Mouse (Mus musculus) limb, embryonic 11.5 days (tissue): Measurements from ENCODE around the gene Kdm1b. TPM values are rescaled to one million over a fixed set of nuclear protein-coding genes. Genes with fewer than 3 reads are reported as not detected.

Source experiments
- ATAC-seq: fragments of 200-750 bp; cut with Nextera tagmentation; 2 replicates; pipeline ENCODE4 v1.8.0; 2017; ENCODE audit warnings: low read depth; ENCODE audit not compliant: insufficient number of reproducible peaks, low FRiP score, low TSS enrichment
- DNase-seq: peaks from one replicate; pipeline ENCODE4 v3.0.0-alpha.2; 2015; ENCODE audit warnings: low spot score
- H3K27ac ChIP-seq: fragments of 300-500 bp; sonication (generic); replicated peaks from 2 replicates; pipeline ENCODE4 v1.5.1; 2014; ENCODE audit warnings: low read depth, mild to moderate bottlenecking, low read length
- H3K27me3 ChIP-seq: fragments of 300-500 bp; sonication (generic); 2 replicates; pipeline ENCODE4 v1.6.1; 2014; ENCODE audit warnings: mild to moderate bottlenecking, low read length, mixed read lengths; ENCODE audit not compliant: control insufficient read depth, insufficient read depth
- H3K36me3 ChIP-seq: fragments of 300-500 bp; sonication (generic); 2 replicates; pipeline ENCODE4 v1.6.1; 2014; ENCODE audit warnings: mild to moderate bottlenecking, low read length, moderate library complexity, mixed read lengths; ENCODE audit not compliant: control insufficient read depth, insufficient read depth
- H3K4me1 ChIP-seq: fragments of 300-500 bp; sonication (generic); 2 replicates; pipeline ENCODE4 v1.6.1; 2014; ENCODE audit warnings: low read length, mixed read lengths; ENCODE audit not compliant: control insufficient read depth, insufficient read depth
- H3K4me2 ChIP-seq: fragments of 300-500 bp; sonication (generic); 2 replicates; pipeline ENCODE4 v1.6.1; 2014; ENCODE audit warnings: low read depth, mild to moderate bottlenecking, moderate library complexity; ENCODE audit not compliant: severe bottlenecking
- H3K4me3 ChIP-seq: fragments of 300-500 bp; sonication (generic); 2 replicates; pipeline ENCODE4 v1.5.1; 2014; ENCODE audit warnings: low read depth, low read length
- H3K9ac ChIP-seq: fragments of 300-500 bp; sonication (generic); 2 replicates; pipeline ENCODE4 v1.6.1; 2014; ENCODE audit warnings: mild to moderate bottlenecking, low read length
- H3K9me3 ChIP-seq: fragments of 300-500 bp; sonication (generic); 2 replicates; pipeline ENCODE4 v1.6.1; 2016; ENCODE audit warnings: low read length; ENCODE audit not compliant: control insufficient read depth
- WGBS: fragments of 180-500 bp; shearing (Covaris S2); extraction: QIAGEN DNeasy Blood & Tissue Kit; methylation state at CpG from one replicate; pipeline ENCODE4 v1.1.7; 2014; 5-methylcytosine and 5-hydroxymethylcytosine counted together
- polyA plus RNA-seq: library from polyadenylated mRNA; unstranded; fragments of >200 nt; fragmentation: Nextera tagmentation; extraction: Ambion mirVana; gene quantifications from 2 replicates; pipeline ENCODE4 v1.2.1, GENCODE M21; 2014

Kdm1b gene
- polyA plus RNA-seq, 1 experiment from 2014 or later = 12.4 TPM

- Histone ChIP-seq H3K27ac (no peak overlapping the region), H3K9me3 (no peaks in the 10 kb centered on the region), H3K36me3 (no peaks in the 10 kb centered on the region; the same call in 1 of the 2 replicates), H3K27me3 (no peaks in the 10 kb centered on the region), H3K9ac (no peak overlapping the region), H3K4me2 (no peak overlapping the region), H3K4me3 (no peak overlapping the region), H3K4me1 (0 out of 2 replicates have a peak, but pooled peaks cover 2% of the 10 kb centered on the region)
- no peak for DNase-seq
- WGBS = 95% methylated on average over 10 of the region's 10 CpGs
- no peak for ATAC-seq
Observed at GRCm38 (mm10) chr13:47066516-47066915, 23.2 kb downstream of the Kdm1b start.

- H3K4me2 ChIP-seq = no peak overlapping the region
- 0 out of 2 replicates have a peak, but pooled peaks cover 2% of the 10 kb centered on the region for H3K4me1 ChIP-seq
- no peaks in the 10 kb centered on the region for H3K9me3 ChIP-seq
- 92% methylated on average over 6 of the region's 6 CpGs for WGBS
- no peaks in the 10 kb centered on the region for H3K27me3 ChIP-seq
- ATAC-seq (no peak), DNase-seq (no peak)
- no peak overlapping the region for H3K27ac ChIP-seq
- H3K4me3 ChIP-seq = no peak overlapping the region
- no peak overlapping the region for H3K9ac ChIP-seq
- no peaks in the 10 kb centered on the region; the same call in 1 of the 2 replicates for H3K36me3 ChIP-seq
Observed at GRCm38 (mm10) chr13:47067001-47067400, 23.7 kb downstream of the Kdm1b start.

DNA sequence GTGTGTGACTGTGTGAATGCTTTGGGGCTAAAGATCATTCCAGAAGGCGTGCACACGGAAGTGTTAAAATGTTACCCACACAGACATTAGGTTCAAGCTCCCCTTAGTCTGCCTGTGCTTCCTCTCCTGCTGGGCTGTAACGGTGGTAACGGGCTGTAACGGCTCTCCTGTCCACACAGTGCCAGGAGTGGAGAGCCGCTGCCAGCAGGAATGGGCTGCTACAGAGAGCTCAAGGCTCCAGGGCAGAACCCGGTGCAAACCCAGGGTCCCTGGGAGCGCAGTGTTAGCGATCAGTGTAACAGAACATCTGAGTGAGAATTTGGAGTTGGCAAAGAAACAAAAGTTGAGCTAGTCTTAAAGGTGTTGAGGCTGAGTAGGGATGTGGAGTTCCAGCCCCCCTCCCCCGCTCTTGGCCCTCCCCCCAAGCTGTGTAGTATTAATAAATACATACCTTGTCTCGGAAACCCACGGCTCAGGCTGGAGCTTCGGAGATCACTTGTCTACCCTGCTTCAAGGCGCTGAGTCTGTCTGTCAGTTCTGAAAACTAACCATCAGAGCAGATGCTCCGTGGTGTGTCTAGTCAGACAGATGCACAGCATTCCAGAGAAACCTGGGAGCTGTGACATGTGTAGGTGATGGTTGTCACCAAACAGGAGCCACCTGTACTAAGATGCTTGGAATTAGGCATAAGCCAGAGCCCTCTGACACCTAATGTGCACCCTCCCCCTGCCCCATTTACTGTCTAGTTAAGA lies 27.2 kb downstream of the Kdm1b start:
- no peak for DNase-seq
- H3K27me3 ChIP-seq = no peaks in the 10 kb centered on the region

DNA sequence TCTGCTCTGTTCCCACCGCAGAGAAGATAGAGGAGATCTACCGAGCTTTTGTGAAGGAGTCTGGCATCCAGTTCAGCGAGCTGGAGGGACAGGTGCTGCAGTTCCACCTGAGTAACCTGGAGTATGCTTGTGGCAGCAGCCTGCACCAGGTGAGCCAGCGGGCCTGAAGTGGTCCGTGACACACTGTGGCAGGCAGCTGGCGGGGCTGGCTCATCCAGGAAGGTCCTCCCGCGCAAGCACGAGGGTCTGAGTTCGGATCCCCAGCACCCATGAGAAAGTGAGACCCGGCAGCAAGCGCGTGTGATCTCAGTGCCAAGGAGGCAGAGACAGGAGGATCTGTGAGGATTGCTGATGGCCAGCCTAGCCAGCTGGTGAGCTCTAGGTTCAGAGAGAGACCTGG lies 28.6 kb downstream of the Kdm1b start:
- H3K9me3 ChIP-seq = no peaks in the 10 kb centered on the region
- no peaks in the 10 kb centered on the region for H3K36me3 ChIP-seq
- DNase-seq (no peak), ATAC-seq (no peak)
- H3K4me3 ChIP-seq = no peak overlapping the region
- 0 out of 2 replicates have a peak, but pooled peaks cover 2% of the 10 kb centered on the region for H3K4me1 ChIP-seq
- no peak overlapping the region for H3K27ac ChIP-seq
- H3K9ac ChIP-seq = no peak overlapping the region
- no peaks in the 10 kb centered on the region for H3K27me3 ChIP-seq
- 95% methylated on average over 13 of the region's 13 CpGs for WGBS
- H3K4me2 ChIP-seq = no peak overlapping the region

More for the DNA sequence above, 27.2 kb downstream of the Kdm1b start:
- Histone ChIP-seq H3K4me1 (0 out of 2 replicates have a peak, but pooled peaks cover 2% of the 10 kb centered on the region), H3K4me2 (no peak overlapping the region), H3K4me3 (no peak overlapping the region), H3K9ac (no peak overlapping the region), H3K9me3 (no peaks in the 10 kb centered on the region), H3K36me3 (no peaks in the 10 kb centered on the region), H3K27ac (no peak overlapping the region; the same call in 1 of the 2 replicates)
- WGBS = 73% methylated on average over 15 of the region's 15 CpGs
- ATAC-seq = no peak

DNA sequence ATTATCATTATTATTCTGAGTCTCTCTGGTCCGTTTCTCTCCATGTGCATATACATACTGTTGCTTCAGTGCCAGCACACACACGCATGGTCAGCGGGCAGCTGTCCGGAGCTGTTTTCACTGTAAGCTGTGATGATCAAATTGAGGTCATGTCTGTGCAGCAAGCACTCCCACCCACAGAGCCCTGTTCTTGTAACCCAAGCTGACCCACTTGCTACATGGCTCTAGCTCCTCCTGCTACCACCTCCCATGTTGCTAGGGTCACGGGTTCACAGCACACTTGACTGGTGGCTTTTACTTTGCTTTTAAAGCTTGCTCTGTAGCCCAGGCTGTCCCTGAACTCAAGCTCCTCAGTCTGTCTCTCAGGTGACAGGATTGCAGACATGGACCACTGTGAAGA lies 29.2 kb downstream of the Kdm1b start:
- Histone ChIP-seq H3K4me1 (0 out of 2 replicates have a peak, but pooled peaks cover 2% of the 10 kb centered on the region), H3K9me3 (no peaks in the 10 kb centered on the region), H3K36me3 (no peaks in the 10 kb centered on the region), H3K9ac (no peak overlapping the region), H3K27me3 (no peaks in the 10 kb centered on the region), H3K4me2 (no peak overlapping the region), H3K27ac (no peak overlapping the region), H3K4me3 (no peak overlapping the region)
- WGBS = 92% methylated on average over 5 of the region's 5 CpGs
- DNase-seq (no peak), ATAC-seq (no peak)

DNA sequence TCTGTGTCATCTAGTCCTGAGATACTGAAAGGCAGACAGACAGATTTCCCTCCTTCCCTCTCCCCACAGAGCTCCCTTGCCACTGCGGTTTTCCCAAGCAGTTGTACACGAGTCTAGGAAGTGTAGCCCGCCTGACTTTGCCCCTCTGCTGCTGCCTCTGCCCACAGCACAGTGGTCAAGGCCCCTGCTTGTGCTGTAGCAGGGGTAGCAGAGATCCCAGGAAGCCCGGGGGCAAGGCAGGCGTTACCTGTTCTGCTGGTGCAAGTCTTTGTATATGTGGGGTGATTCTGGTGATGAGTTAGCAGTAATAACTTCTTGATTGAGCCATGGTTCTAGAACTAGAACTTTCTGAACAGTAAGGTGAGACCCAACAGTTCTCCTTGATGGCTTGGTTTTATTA lies 32.9 kb downstream of the Kdm1b start:
- no peaks in the 10 kb centered on the region for H3K9me3 ChIP-seq
- WGBS = 88% methylated on average over 5 of the region's 5 CpGs
- H3K27ac ChIP-seq = no peak overlapping the region
- ATAC-seq = no peak
- H3K4me1 ChIP-seq = no peaks in the 10 kb centered on the region
- H3K27me3 ChIP-seq = no peaks in the 10 kb centered on the region
- no peak overlapping the region for H3K4me3 ChIP-seq
- H3K36me3 ChIP-seq = no peaks in the 10 kb centered on the region
- no peak overlapping the region for H3K9ac ChIP-seq
- no peak for DNase-seq
- no peak overlapping the region for H3K4me2 ChIP-seq

DNA sequence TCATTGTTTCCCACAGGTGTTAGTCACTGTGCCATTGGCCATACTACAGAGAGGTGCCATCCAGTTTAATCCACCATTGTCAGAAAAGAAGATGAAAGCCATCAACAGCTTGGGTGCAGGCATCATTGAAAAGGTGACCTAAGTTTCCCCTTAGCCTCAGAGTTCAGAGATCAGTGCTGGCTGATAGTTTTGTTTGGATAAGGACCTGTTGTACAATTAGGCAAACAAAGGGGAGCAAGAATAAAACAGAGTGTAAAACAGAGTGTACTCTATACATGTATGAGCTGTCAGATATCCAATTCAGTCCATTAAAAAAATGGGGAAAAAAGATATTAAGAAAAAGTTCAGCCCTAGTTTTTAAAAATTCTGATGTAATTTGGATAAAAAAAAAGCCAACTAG lies 34.1 kb downstream of the Kdm1b start:
- Histone ChIP-seq H3K4me3 (no peak overlapping the region), H3K36me3 (no peaks in the 10 kb centered on the region), H3K4me2 (no peak overlapping the region), H3K4me1 (no peaks in the 10 kb centered on the region), H3K27ac (no peak overlapping the region), H3K27me3 (no peaks in the 10 kb centered on the region), H3K9me3 (no peaks in the 10 kb centered on the region), H3K9ac (no peak overlapping the region)
- DNase-seq = no peak
- ATAC-seq = no peak

GRCm38 (mm10) chr13:47078799-47079198 lies 35.5 kb downstream of the Kdm1b start:
- H3K27me3 ChIP-seq = no peaks in the 10 kb centered on the region
- no peak overlapping the region for H3K9ac ChIP-seq
- no peak for DNase-seq
- 67% methylated on average over 5 of the region's 5 CpGs for WGBS
- H3K27ac ChIP-seq = no peak overlapping the region
- no peaks in the 10 kb centered on the region for H3K36me3 ChIP-seq
- no peak overlapping the region for H3K4me2 ChIP-seq
- no peak overlapping the region for H3K4me3 ChIP-seq
- no peaks in the 10 kb centered on the region for H3K9me3 ChIP-seq
- no peaks in the 10 kb centered on the region for H3K4me1 ChIP-seq
- ATAC-seq = no peak
